Mouse (Mus musculus): Measurements from ENCODE around the gene Gm21897. TPM values are rescaled to one million over a fixed set of nuclear protein-coding genes. Genes with fewer than 3 reads are reported as not detected.
"Not testable (repeated sequence)": the region's sequence is repeated elsewhere in the genome, so short reads cannot be mapped to it uniquely, and the experiment has no call there.

Gene Gm21897
- polyA plus RNA-seq (2016; fragmentation: Nextera tagmentation; extraction: Ambion mirVana): not detected in 2 replicates

DNA sequence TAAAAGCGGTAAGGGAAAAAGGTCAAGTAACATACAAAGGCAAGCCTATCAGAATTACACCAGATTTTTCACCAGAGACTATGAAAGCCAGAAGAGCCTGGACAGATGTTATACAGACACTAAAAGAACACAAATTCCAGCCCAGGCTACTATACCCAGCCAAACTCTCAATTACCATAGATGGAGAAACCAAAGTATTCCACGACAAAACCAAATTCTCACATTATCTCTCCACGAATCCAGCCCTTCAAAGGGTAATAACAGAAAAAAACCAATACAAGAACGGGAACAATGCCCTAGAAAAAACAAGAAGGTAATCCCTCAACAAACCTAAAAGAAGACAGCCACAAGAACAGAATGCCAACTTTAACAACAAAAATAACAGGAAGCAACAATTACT, at the start of gene Gm21897:
Gm21897 (plus strand) TSS at position 301 of the 400 bp plus-strand sequence.
- ATAC-seq (ENCODE audit: low FRiP score); H3K4me3 ChIP-seq (replicated peaks); H3K27me3 ChIP-seq; H3K27ac ChIP-seq; H3K4me1 ChIP-seq; H3K9ac ChIP-seq; H3K9me3 ChIP-seq; H3K36me3 ChIP-seq (replicated peaks); H3K4me2 ChIP-seq: not testable (repeated sequence)
- no CpG with 5 or more reads among the region's 4 CpGs for WGBS

DNA sequence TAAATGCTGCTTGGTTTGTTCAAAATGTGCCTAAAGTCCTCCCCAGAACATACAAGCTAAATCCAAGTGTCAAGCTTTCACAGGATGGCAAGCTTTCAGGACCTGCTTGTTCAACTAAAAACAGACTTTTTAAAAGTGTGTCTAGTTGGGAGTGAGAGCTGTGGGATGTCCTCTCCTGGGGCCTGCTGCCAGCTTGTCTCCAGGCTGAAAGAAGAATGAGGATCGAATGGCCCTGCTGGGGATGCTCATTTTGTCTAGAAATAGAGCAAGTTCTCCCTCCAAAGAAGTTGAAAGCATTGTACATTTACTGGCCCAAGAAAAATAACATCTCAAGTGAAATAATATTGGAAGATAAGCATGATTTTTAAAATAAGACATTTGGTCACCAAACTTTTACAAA, 45.0 kb upstream of the Gm21897 start:
- no peaks in the 10 kb centered on the region for H3K27me3 ChIP-seq
- no peak overlapping the region for H3K27ac ChIP-seq
- no peak overlapping the region for H3K4me2 ChIP-seq
- H3K36me3 ChIP-seq (replicated peaks): no peaks in the 10 kb centered on the region
- no peak overlapping the region for H3K9ac ChIP-seq
- no peak overlapping the region for H3K4me3 ChIP-seq (replicated peaks)
- ATAC-seq (ENCODE audit: low FRiP score): no peak
- no peaks in the 10 kb centered on the region for H3K9me3 ChIP-seq
- no peaks in the 10 kb centered on the region for H3K4me1 ChIP-seq
- WGBS: 66% methylated on average over 1 of the region's 1 CpGs

DNA sequence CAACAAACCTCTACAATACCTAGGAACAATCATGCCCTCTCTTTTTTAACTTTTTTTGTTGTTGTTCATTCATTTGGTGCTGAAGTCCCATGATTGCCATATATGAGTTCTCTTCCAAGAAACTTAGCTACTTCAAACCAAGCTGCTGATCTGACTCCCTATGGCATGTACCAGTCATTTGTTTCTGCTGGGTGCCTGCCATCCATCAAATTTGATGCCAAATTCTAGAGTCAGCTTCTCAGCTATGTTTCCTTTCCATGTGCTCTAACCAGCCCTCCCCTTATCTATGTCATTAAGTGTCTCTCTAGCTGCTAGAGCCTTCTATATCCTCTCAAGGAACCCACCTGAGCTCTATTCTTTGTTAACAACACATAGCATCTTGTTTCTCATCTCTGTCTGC, 39.8 kb upstream of the Gm21897 start:
- no peak for ATAC-seq (ENCODE audit: low FRiP score)
- Histone ChIP-seq H3K4me2 (no peak overlapping the region), H3K4me1 (no peaks in the 10 kb centered on the region)

DNA sequence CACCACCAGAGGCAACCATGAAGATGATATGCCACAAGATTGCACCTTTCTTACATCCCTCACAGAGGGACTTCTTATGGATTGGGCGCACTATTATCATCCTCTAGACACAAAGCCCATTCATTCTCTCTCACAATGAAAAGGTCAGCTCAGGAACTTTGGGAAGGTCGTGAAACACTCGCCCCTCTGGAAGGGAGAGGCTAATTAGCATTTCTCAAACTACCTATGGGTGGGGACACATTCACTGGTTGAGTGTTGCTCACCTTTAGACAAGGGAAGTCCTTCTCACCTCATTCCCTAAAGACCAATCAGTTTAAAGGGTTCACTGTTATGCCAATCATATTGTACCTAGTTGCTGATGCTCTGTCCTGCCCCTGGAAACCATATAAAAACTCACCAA, 24.2 kb upstream of the Gm21897 start:
- Histone ChIP-seq H3K27me3 (no peaks in the 10 kb centered on the region), H3K4me1 (no peaks in the 10 kb centered on the region), H3K27ac (no peak overlapping the region), H3K9me3 (no peaks in the 10 kb centered on the region), H3K36me3 (replicated peaks) (no peaks in the 10 kb centered on the region), H3K4me2 (no peak overlapping the region), H3K9ac (no peak overlapping the region), H3K4me3 (replicated peaks) (no peak overlapping the region)
- ATAC-seq (ENCODE audit: low FRiP score): no peak
- WGBS: 54% methylated on average over 3 of the region's 3 CpGs

More for the DNA sequence above, 39.8 kb upstream of the Gm21897 start:
- no peaks in the 10 kb centered on the region for H3K9me3 ChIP-seq
- H3K36me3 ChIP-seq (replicated peaks): no peaks in the 10 kb centered on the region
- H3K27me3 ChIP-seq: no peaks in the 10 kb centered on the region
- no peak overlapping the region for H3K9ac ChIP-seq
- no peak overlapping the region for H3K27ac ChIP-seq
- H3K4me3 ChIP-seq (replicated peaks): no peak overlapping the region

DNA sequence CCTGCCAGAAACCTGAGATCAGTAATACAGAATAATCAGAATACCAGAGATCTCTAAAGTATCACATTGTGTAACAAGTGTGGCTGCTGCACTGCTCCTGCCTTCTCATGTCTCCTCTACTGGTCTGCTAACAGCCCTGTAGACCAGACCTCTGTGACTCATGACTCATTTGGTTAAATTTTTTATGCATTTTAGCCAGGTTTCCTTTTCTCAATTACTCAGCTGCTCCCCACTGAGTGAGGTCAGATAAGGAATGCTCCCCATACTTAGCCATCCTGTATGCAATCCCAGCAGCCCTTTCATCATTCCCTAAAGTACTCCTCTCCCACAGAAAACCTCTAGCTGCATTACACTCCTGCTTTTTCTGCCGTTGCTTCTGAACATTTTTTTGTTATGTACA, 23.0 kb upstream of the Gm21897 start:
- H3K4me3 ChIP-seq (replicated peaks): no peak overlapping the region
- no peaks in the 10 kb centered on the region for H3K9me3 ChIP-seq
- H3K4me2 ChIP-seq: no peak overlapping the region
- no peak overlapping the region for H3K9ac ChIP-seq
- H3K27me3 ChIP-seq: no peaks in the 10 kb centered on the region
- ATAC-seq (ENCODE audit: low FRiP score): no peak
- WGBS: 85% methylated on average over 1 of the region's 1 CpGs
- H3K27ac ChIP-seq: no peak overlapping the region
- no peaks in the 10 kb centered on the region for H3K36me3 ChIP-seq (replicated peaks)
- H3K4me1 ChIP-seq: no peaks in the 10 kb centered on the region

DNA sequence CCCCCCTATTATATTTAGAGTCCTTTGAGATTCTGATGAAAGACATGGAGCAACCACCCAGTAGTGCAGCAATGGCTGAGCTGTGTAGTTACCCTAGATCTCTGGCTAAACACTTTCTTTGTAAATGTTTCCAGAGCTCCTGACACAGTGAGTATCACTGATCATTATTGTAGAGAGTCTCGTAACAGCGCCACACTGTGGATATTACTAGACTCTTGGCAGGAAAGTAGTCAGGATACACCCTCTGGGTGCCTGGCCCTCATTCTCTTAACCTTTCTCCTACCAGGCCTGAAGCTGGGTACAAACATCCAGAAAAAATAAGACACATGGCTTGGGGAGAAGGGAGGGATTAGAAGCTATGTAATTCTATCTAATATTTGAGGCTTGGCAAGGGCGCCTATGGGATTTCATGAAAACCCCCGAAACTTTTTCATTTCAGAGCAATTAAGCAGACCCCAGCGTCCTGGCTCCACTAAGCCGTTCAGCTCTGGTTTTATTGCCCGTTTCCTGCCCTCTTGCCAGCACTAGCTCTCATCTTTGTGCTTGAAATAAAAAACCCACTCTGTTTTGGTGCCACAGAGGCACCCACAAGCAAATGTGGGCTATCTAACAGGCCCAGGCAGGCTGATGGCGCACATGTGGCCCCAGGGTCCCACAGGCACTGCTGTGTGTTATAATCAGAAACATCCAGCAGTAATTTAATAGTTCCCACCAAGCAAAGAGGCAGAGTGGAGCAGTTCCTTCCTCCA, 22.2 kb upstream of the Gm21897 start:
- no peak for ATAC-seq (ENCODE audit: low FRiP score)

DNA sequence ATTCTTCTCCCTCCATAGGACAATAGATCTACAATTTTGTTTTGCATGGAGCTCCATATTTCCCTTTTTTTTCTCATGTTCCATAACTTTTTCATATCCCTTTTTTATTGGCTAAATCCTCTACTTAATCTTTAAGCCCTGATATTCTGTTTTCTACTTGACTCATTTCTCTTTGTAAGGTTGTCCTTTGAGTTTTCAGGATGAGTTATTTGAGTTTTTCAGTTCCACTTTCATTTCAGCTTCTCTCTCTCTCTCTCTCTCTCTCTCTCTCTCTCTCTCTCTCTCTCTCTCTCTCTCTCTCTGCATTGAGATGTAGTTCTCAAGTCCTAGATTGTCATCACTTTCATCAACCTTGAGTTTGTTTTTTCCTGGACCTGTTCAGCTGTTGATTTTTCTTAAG, 17.3 kb downstream of the Gm21897 start:
- Histone ChIP-seq H3K4me3 (replicated peaks) (no peak overlapping the region), H3K36me3 (replicated peaks) (no peaks in the 10 kb centered on the region), H3K9ac (no peak overlapping the region), H3K4me1 (no peaks in the 10 kb centered on the region), H3K27ac (no peak overlapping the region), H3K9me3 (no peaks in the 10 kb centered on the region), H3K4me2 (no peak overlapping the region), H3K27me3 (no peaks in the 10 kb centered on the region)
- no peak for ATAC-seq (ENCODE audit: low FRiP score)

More for the DNA sequence above, 22.2 kb upstream of the Gm21897 start:
- no peak overlapping the region for H3K4me2 ChIP-seq
- no peaks in the 10 kb centered on the region for H3K36me3 ChIP-seq (replicated peaks)
- no peak overlapping the region for H3K4me3 ChIP-seq (replicated peaks)
- no peaks in the 10 kb centered on the region for H3K4me1 ChIP-seq
- H3K27ac ChIP-seq: no peak overlapping the region
- WGBS: 72% methylated on average over 8 of the region's 8 CpGs
- no peaks in the 10 kb centered on the region for H3K27me3 ChIP-seq
- H3K9me3 ChIP-seq: no peaks in the 10 kb centered on the region
- H3K9ac ChIP-seq: no peak overlapping the region

DNA sequence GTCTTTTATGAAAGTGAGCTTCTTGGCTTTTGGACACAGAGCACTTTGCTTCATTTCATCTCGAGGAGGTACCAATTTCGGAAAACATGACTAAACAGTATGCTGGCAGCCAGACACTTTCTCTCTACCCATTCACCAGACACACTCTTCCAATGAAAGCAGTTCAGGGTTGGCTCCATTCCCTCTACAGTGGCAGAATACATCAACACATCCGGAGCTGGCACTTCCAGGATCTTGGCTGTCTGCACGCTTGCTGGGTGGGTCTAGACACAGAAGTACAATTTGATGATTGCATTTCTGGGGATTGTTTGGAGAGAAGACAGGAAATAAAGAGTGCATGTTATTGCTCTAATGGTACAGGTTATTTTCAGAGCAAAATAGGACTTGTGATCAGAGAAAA, 21.8 kb downstream of the Gm21897 start:
- no peak overlapping the region for H3K4me2 ChIP-seq
- no peaks in the 10 kb centered on the region for H3K27me3 ChIP-seq
- no peaks in the 10 kb centered on the region for H3K9me3 ChIP-seq
- H3K4me3 ChIP-seq (replicated peaks): no peak overlapping the region
- H3K9ac ChIP-seq: no peak overlapping the region
- no peaks in the 10 kb centered on the region for H3K4me1 ChIP-seq
- no peak overlapping the region for H3K27ac ChIP-seq
- no peaks in the 10 kb centered on the region for H3K36me3 ChIP-seq (replicated peaks)
- no peak for ATAC-seq (ENCODE audit: low FRiP score)
- 79% methylated on average over 4 of the region's 4 CpGs for WGBS

DNA sequence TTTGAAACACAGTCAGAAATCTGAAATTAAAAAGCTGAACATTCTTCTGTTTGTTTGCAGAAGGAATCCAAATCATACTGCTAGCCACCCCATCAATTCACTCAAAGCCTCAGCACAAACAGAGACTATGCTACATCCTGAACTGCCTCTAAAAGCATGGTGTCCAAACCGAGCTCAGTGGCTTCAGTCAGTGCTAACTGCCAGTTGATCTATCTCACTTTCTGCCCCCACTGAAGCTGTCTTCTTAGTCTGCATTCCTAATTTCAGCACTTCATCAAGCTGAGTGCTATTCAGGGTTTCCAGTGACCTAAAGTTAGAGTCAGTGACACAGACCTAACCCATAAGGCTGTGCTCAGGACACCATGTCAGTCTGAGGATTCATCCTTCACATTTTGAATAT, 28.8 kb downstream of the Gm21897 start:
- Histone ChIP-seq H3K4me1 (no peaks in the 10 kb centered on the region), H3K9me3 (no peaks in the 10 kb centered on the region), H3K4me2 (no peak overlapping the region), H3K27me3 (no peaks in the 10 kb centered on the region), H3K27ac (no peak overlapping the region), H3K36me3 (replicated peaks) (no peaks in the 10 kb centered on the region), H3K9ac (no peak overlapping the region), H3K4me3 (replicated peaks) (no peak overlapping the region)
- WGBS: 77% methylated on average over 1 of the region's 1 CpGs
- ATAC-seq (ENCODE audit: low FRiP score): no peak

DNA sequence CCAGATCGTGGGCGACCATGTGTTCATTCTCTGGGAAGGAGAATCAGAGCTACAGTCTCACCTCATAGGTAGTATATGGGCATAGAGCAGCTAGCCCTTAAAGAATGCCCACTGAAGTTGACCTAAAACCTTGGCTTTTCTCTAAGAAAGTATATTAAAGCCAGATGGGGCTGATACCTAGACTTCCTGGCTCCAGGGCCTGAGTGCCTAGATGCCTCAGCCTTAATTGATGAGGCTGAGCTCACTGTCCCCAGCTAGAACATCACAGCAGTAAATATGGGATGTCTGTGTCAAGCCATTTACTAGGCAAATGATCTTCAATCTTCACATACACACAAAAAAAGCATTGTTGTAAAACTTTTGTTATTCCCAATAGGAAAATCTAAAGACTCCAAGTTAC, 32.1 kb downstream of the Gm21897 start:
- H3K4me1 ChIP-seq: no peaks in the 10 kb centered on the region
- 87% methylated on average over 2 of the region's 2 CpGs for WGBS
- no peak overlapping the region for H3K4me2 ChIP-seq
- no peak overlapping the region for H3K9ac ChIP-seq
- no peaks in the 10 kb centered on the region for H3K36me3 ChIP-seq (replicated peaks)
- H3K9me3 ChIP-seq: no peaks in the 10 kb centered on the region
- H3K27me3 ChIP-seq: no peaks in the 10 kb centered on the region
- no peak overlapping the region for H3K27ac ChIP-seq
- ATAC-seq (ENCODE audit: low FRiP score): no peak
- H3K4me3 ChIP-seq (replicated peaks): no peak overlapping the region

DNA sequence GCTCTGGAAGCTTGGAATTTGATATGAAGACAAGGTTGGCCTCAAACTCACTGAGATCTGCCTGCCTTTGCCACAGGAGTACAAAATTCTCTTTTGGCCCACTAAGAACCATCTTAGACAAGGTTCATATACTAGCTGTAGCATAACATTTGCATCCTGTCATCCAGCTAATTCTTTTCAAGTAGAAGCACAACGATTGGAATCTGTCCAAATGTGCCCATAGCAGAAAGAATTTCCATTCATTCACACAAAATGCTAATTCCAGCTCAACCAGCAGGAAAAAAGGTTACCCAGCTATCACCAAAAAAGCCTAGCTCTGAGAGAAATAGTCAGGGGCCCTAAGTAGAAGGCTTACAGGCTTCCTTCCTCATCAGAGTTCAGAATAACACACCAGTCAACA, 34.0 kb downstream of the Gm21897 start:
- Histone ChIP-seq H3K9ac (no peak overlapping the region), H3K4me2 (no peak overlapping the region), H3K27ac (no peak overlapping the region), H3K36me3 (replicated peaks) (no peaks in the 10 kb centered on the region), H3K4me3 (replicated peaks) (no peak overlapping the region), H3K4me1 (no peaks in the 10 kb centered on the region), H3K27me3 (no peaks in the 10 kb centered on the region), H3K9me3 (no peaks in the 10 kb centered on the region)
- WGBS: 71% methylated on average over 1 of the region's 1 CpGs
- ATAC-seq (ENCODE audit: low FRiP score): no peak

DNA sequence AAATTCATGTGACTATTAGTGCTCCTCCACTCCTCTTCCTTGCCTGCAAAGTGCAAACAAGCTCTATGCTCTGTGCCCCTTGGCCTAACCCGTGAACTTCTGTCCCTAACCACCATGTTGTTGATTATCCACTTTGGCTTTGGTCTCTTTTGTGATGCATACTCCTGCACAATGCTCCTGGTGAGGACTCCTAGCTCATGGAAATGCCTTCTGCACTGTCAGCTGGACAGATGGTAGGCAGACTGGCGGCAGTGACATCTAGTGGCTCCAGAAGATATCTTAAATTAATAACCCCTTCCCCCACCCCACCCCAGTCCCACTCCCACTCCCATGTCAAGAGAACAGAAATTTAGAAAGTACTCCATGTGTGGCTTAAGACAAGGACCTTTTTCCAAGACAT, 35.1 kb downstream of the Gm21897 start:
- Histone ChIP-seq H3K9ac (no peak overlapping the region), H3K9me3 (no peaks in the 10 kb centered on the region), H3K4me3 (replicated peaks) (no peak overlapping the region), H3K36me3 (replicated peaks) (no peaks in the 10 kb centered on the region), H3K4me2 (no peak overlapping the region), H3K4me1 (no peaks in the 10 kb centered on the region), H3K27ac (no peak overlapping the region), H3K27me3 (no peaks in the 10 kb centered on the region)
- no peak for ATAC-seq (ENCODE audit: low FRiP score)
- 52% methylated on average over 2 of the region's 2 CpGs for WGBS

DNA sequence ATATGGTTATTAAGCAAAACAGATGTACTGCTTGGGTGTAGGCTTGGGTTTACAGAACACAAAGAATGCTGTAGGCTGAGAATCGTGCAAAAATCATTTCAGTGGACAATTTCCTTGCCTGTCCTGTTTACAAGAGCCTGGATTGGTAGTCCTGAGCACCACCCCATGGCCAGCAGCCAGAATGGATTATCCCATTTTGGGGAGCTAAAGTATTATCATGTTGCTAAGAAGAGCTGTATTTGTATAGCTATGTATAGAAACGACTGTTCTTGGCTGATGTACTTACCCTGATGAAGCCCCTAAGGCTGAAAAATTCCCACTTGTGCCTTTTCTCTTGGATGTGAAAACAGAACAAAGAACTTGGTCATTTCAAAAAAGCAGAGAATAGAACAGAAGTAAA, 37.6 kb downstream of the Gm21897 start:
- Histone ChIP-seq H3K9me3 (no peaks in the 10 kb centered on the region), H3K27ac (no peak overlapping the region), H3K27me3 (no peaks in the 10 kb centered on the region), H3K36me3 (replicated peaks) (no peaks in the 10 kb centered on the region), H3K9ac (no peak overlapping the region), H3K4me2 (no peak overlapping the region), H3K4me3 (replicated peaks) (no peak overlapping the region), H3K4me1 (no peaks in the 10 kb centered on the region)
- ATAC-seq (ENCODE audit: low FRiP score): no peak
- WGBS: 72% methylated on average over 2 of the region's 2 CpGs

Measured in forebrain, embryonic 12.5 days (tissue).